Mouse (Mus musculus) stomach, postnatal 0 days (tissue): Measurements from ENCODE around the gene Usp4.

Source experiments
- CTCF ChIP-seq: IDR thresholded peaks from 2 replicates; pipeline ENCODE4 v1.5.1; 2016; ENCODE audit warnings: antibody characterized with exemption, low read depth, mild to moderate bottlenecking, moderate library complexity
- EP300 ChIP-seq: optimal IDR thresholded peaks from 2 replicates; pipeline ENCODE3; 2016; ENCODE audit warnings: antibody characterized with exemption

GRCm38 (mm10) chr9:108340258-108341138 lies 7.2 kb upstream of the Usp4 start:
- TF ChIP-seq CTCF (no peak), EP300 (no peak)
